Mouse (Mus musculus): ENCODE results near the gene Rpl24. TPM values are rescaled to one million over a fixed set of nuclear protein-coding genes. Genes with fewer than 3 reads are reported as not detected.

Gene Rpl24
- polyA plus RNA-seq (2014; fragmentation: Nextera tagmentation; extraction: Ambion mirVana): 617 and 672 TPM in 2 replicates

GRCm38 (mm10) chr16:55966212-55966871 is at the start of gene Rpl24:
Gene Rpl24 (plus strand): TSS chr16:55966275.
- Histone ChIP-seq H3K27ac (ENCODE audit: low read depth, low read length) (peak within 1 kb of the TSS; percentile 82), H3K36me3 (ENCODE audit: control insufficient read depth, insufficient read depth, low read length) (peaks cover 19% of the 10 kb centered on the region), H3K4me1 (ENCODE audit: control insufficient read depth, insufficient read depth, low read length) (peaks cover 4% of the 10 kb centered on the region; the same call in 1 of the 2 replicates), H3K27me3 (ENCODE audit: control insufficient read depth, insufficient read depth, low read length) (no peaks in the 10 kb centered on the region), H3K9ac (ENCODE audit: low read depth, low read length) (peak within 1 kb of the TSS; percentile 96), H3K4me3 (ENCODE audit: low read depth, low read length) (peak within 1 kb of the TSS; percentile 71), H3K4me2 (peak within 1 kb of the TSS; percentile 80), H3K9me3 (replicated peaks; ENCODE audit: control insufficient read depth, low read length) (no peaks in the 10 kb centered on the region)
- WGBS (ENCODE audit: insufficient replicate concordance): under 1% methylated on average over 42 of the region's 42 CpGs
- ATAC-seq (replicated peaks; ENCODE audit: insufficient number of reproducible peaks, low FRiP score, low TSS enrichment): peak; percentile 88

- no peaks in the 10 kb centered on the region for H3K27me3 ChIP-seq (ENCODE audit: control insufficient read depth, insufficient read depth, low read length)
- no peaks in the 10 kb centered on the region for H3K4me1 ChIP-seq (ENCODE audit: control insufficient read depth, insufficient read depth, low read length)
- no peak overlapping the region for H3K4me3 ChIP-seq (ENCODE audit: low read depth, low read length)
- H3K9me3 ChIP-seq (replicated peaks; ENCODE audit: control insufficient read depth, low read length): no peaks in the 10 kb centered on the region
- no peak for ATAC-seq (replicated peaks; ENCODE audit: insufficient number of reproducible peaks, low FRiP score, low TSS enrichment)
- WGBS (ENCODE audit: insufficient replicate concordance): 90% methylated on average over 10 of the region's 10 CpGs
- no peak overlapping the region for H3K9ac ChIP-seq (ENCODE audit: low read depth, low read length)
- no peak overlapping the region for H3K27ac ChIP-seq (ENCODE audit: low read depth, low read length)
- H3K4me2 ChIP-seq: no peak overlapping the region
- H3K36me3 ChIP-seq (ENCODE audit: control insufficient read depth, insufficient read depth, low read length): peaks cover 22% of the 10 kb centered on the region
These were observed 44.0 kb upstream of the Rpl24 start for GRCm38 (mm10) chr16:55922079-55922478.

DNA sequence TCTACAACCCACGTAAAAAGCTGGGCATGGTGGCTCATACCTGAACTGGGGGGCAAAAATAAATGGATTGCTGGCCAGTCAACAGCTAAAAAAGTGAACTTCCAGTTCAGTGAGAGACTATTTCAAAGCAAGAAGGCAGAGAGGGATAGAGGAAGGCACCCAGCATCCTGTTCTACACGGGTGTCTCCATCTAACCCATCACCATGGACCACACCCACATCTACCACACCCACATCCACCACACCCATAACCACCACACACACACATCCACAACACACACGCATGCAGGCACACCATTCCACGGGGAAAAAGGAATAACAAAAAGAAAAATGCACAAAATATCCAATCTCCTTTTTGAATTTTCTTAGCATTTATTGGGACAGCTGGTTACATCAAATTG is 42.1 kb upstream of the Rpl24 start:
- Histone ChIP-seq H3K4me1 (ENCODE audit: control insufficient read depth, insufficient read depth, low read length) (no peaks in the 10 kb centered on the region), H3K9ac (ENCODE audit: low read depth, low read length) (no peak overlapping the region), H3K9me3 (replicated peaks; ENCODE audit: control insufficient read depth, low read length) (no peaks in the 10 kb centered on the region), H3K27me3 (ENCODE audit: control insufficient read depth, insufficient read depth, low read length) (no peaks in the 10 kb centered on the region), H3K27ac (ENCODE audit: low read depth, low read length) (no peak overlapping the region), H3K4me3 (ENCODE audit: low read depth, low read length) (no peak overlapping the region), H3K4me2 (no peak overlapping the region), H3K36me3 (ENCODE audit: control insufficient read depth, insufficient read depth, low read length) (peaks cover 22% of the 10 kb centered on the region)
- WGBS (ENCODE audit: insufficient replicate concordance): 81% methylated on average over 4 of the region's 4 CpGs
- ATAC-seq (replicated peaks; ENCODE audit: insufficient number of reproducible peaks, low FRiP score, low TSS enrichment): no peak

DNA sequence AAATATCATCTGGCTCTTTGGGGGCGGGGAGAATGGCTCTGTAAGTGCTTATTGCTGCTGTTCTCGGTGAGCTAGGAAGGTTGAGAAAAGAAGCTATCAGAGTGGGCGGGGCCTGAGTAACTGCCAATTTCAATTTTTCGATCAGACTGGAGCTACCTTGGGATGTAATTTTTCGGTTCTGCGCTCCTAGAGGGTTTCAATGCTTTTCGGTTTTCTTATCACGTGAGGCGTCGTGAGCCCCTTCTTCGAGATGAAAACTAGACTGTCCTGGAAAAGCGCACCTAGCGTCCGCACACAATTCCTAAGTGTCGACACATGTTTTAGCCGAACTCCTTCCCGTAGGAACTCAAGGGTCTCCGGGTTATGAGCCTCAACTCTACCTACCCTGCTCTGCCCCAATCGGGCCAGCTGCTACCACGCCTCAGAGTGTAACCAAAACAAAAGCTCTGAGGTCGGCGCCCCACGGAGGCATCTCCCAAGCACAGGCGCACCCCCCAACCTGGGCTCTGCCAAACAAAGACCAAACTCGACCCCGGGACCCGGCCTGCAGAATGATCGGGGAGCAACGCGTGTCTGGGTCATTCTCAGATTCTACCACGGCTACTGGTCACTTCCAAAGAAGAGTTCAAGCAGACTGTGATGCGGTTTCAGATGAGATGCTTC is 32.3 kb upstream of the Rpl24 start:
- Histone ChIP-seq H3K4me3 (ENCODE audit: low read depth, low read length) (peak overlapping the region; percentile 81), H3K4me1 (ENCODE audit: control insufficient read depth, insufficient read depth, low read length) (no peaks in the 10 kb centered on the region), H3K9ac (ENCODE audit: low read depth, low read length) (peak overlapping the region; percentile 85), H3K9me3 (replicated peaks; ENCODE audit: control insufficient read depth, low read length) (no peaks in the 10 kb centered on the region), H3K27me3 (ENCODE audit: control insufficient read depth, insufficient read depth, low read length) (no peaks in the 10 kb centered on the region), H3K36me3 (ENCODE audit: control insufficient read depth, insufficient read depth, low read length) (peaks cover 4% of the 10 kb centered on the region; the same call in 1 of the 2 replicates), H3K4me2 (peak overlapping the region; percentile 86), H3K27ac (ENCODE audit: low read depth, low read length) (peak overlapping the region; percentile 32; the same call in 1 of the 2 replicates)
- peak; percentile 23; the same call in 1 of the 2 replicates for ATAC-seq (replicated peaks; ENCODE audit: insufficient number of reproducible peaks, low FRiP score, low TSS enrichment)
- 1% methylated on average over 32 of the region's 32 CpGs for WGBS (ENCODE audit: insufficient replicate concordance)

DNA sequence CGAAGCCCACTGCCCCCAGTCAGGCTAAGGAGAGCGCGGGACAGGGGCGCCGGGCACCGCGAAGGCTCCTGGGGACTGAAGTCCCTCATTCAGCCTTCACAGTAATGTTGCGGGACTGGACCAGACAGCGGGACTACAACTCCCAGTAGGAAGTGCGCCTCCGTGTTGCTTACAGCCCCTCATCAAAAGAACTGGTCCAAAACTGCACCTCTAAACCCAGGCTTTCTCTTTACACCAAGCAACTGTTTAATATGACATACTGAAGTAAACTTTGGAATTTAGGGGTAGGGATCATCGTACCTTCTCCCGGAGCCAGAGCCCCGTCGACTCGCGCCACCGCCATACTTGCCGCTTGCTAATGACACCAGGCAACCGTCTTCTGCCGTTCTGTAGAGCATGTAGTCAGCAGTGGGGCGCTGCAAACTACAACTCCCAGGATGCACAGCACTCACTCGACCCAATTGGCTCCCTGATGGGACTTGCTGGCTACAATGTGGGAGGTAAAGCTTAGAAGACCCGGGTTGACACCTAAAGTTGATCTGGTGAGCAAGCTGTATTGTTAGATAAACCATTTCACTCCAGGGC is 31.5 kb upstream of the Rpl24 start, which contains the start of gene Cep97:
Cep97 (minus strand) TSS at position 403 of the 585 bp plus-strand sequence.
- Histone ChIP-seq H3K4me2 (peak within 1 kb of the TSS; percentile 86), H3K36me3 (ENCODE audit: control insufficient read depth, insufficient read depth, low read length) (0 out of 2 replicates have a peak, but pooled peaks cover under 1% of the 10 kb centered on the region), H3K27me3 (ENCODE audit: control insufficient read depth, insufficient read depth, low read length) (no peaks in the 10 kb centered on the region), H3K27ac (ENCODE audit: low read depth, low read length) (peak within 1 kb of the TSS; percentile 32; the same call in 1 of the 2 replicates), H3K9me3 (replicated peaks; ENCODE audit: control insufficient read depth, low read length) (no peaks in the 10 kb centered on the region), H3K4me3 (ENCODE audit: low read depth, low read length) (peak within 1 kb of the TSS; percentile 81), H3K9ac (ENCODE audit: low read depth, low read length) (peak within 1 kb of the TSS; percentile 85), H3K4me1 (ENCODE audit: control insufficient read depth, insufficient read depth, low read length) (no peaks in the 10 kb centered on the region)
- peak; percentile 97 for ATAC-seq (replicated peaks; ENCODE audit: insufficient number of reproducible peaks, low FRiP score, low TSS enrichment)
- WGBS (ENCODE audit: insufficient replicate concordance): under 1% methylated on average over 24 of the region's 24 CpGs

GRCm38 (mm10) chr16:55938761-55939160 is 27.3 kb upstream of the Rpl24 start:
- H3K27me3 ChIP-seq (ENCODE audit: control insufficient read depth, insufficient read depth, low read length): no peaks in the 10 kb centered on the region
- no peak for ATAC-seq (replicated peaks; ENCODE audit: insufficient number of reproducible peaks, low FRiP score, low TSS enrichment)
- WGBS (ENCODE audit: insufficient replicate concordance): 81% methylated on average over 4 of the region's 4 CpGs
- no peak overlapping the region for H3K4me2 ChIP-seq
- no peak overlapping the region for H3K9ac ChIP-seq (ENCODE audit: low read depth, low read length)
- no peak overlapping the region for H3K27ac ChIP-seq (ENCODE audit: low read depth, low read length)
- H3K36me3 ChIP-seq (ENCODE audit: control insufficient read depth, insufficient read depth, low read length): no peaks in the 10 kb centered on the region
- no peaks in the 10 kb centered on the region for H3K4me1 ChIP-seq (ENCODE audit: control insufficient read depth, insufficient read depth, low read length)
- H3K9me3 ChIP-seq (replicated peaks; ENCODE audit: control insufficient read depth, low read length): no peaks in the 10 kb centered on the region
- no peak overlapping the region for H3K4me3 ChIP-seq (ENCODE audit: low read depth, low read length)

- WGBS (ENCODE audit: insufficient replicate concordance): 83% methylated on average over 6 of the region's 6 CpGs
- ATAC-seq (replicated peaks; ENCODE audit: insufficient number of reproducible peaks, low FRiP score, low TSS enrichment): no peak
- no peaks in the 10 kb centered on the region for H3K27me3 ChIP-seq (ENCODE audit: control insufficient read depth, insufficient read depth, low read length)
These were observed 26.4 kb upstream of the Rpl24 start for GRCm38 (mm10) chr16:55939703-55940102.

DNA sequence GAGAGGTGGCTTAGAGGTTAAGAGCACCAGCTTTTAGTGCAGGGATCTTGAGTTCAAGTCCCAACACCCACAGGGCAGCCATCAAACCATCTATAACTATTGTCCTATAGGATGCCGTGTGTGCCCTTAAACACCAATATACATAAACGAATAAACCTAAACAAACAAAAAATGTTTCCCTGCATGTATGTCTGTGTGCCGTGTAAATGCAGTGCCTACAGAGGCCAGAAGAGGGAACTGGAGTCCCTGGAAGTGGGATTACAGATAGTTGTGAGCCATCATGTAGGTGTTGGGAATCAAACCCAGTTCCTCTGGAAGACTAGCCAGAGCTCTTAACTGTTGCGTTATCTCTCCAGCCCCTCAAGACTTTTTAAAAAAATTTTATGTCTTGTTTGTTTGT is 25.3 kb upstream of the Rpl24 start:
- 85% methylated on average over 4 of the region's 4 CpGs for WGBS (ENCODE audit: insufficient replicate concordance)
- no peaks in the 10 kb centered on the region for H3K27me3 ChIP-seq (ENCODE audit: control insufficient read depth, insufficient read depth, low read length)
- no peak overlapping the region for H3K27ac ChIP-seq (ENCODE audit: low read depth, low read length)
- no peak overlapping the region for H3K4me3 ChIP-seq (ENCODE audit: low read depth, low read length)
- H3K9me3 ChIP-seq (replicated peaks; ENCODE audit: control insufficient read depth, low read length): no peaks in the 10 kb centered on the region
- H3K4me1 ChIP-seq (ENCODE audit: control insufficient read depth, insufficient read depth, low read length): no peaks in the 10 kb centered on the region
- no peak for ATAC-seq (replicated peaks; ENCODE audit: insufficient number of reproducible peaks, low FRiP score, low TSS enrichment)
- no peak overlapping the region for H3K9ac ChIP-seq (ENCODE audit: low read depth, low read length)
- H3K36me3 ChIP-seq (ENCODE audit: control insufficient read depth, insufficient read depth, low read length): no peaks in the 10 kb centered on the region
- no peak overlapping the region for H3K4me2 ChIP-seq

More at GRCm38 (mm10) chr16:55939703-55940102, 26.4 kb upstream of the Rpl24 start:
- Histone ChIP-seq H3K9me3 (replicated peaks; ENCODE audit: control insufficient read depth, low read length) (no peaks in the 10 kb centered on the region), H3K27ac (ENCODE audit: low read depth, low read length) (no peak overlapping the region), H3K4me1 (ENCODE audit: control insufficient read depth, insufficient read depth, low read length) (no peaks in the 10 kb centered on the region), H3K36me3 (ENCODE audit: control insufficient read depth, insufficient read depth, low read length) (no peaks in the 10 kb centered on the region), H3K4me3 (ENCODE audit: low read depth, low read length) (no peak overlapping the region), H3K4me2 (no peak overlapping the region), H3K9ac (ENCODE audit: low read depth, low read length) (no peak overlapping the region)

All from heart, embryonic 11.5 days (tissue).